Mouse (Mus musculus) limb, embryonic 12.5 days (tissue): Measurements from ENCODE around the gene Frmd4a. TPM values are rescaled to one million over a fixed set of nuclear protein-coding genes. Genes with fewer than 3 reads are reported as not detected.

Source experiments
- ATAC-seq: fragments of 200-750 bp; cut with Nextera tagmentation; 2 replicates; pipeline ENCODE4 v1.8.0; 2017; ENCODE audit warnings: low read depth, moderate TSS enrichment; ENCODE audit not compliant: insufficient number of reproducible peaks, insufficient read depth, low FRiP score, low TSS enrichment
- H3K27ac ChIP-seq: fragments of 300-500 bp; sonication (generic); 2 replicates; pipeline ENCODE4 v1.5.1; 2016; ENCODE audit warnings: mild to moderate bottlenecking, moderate library complexity
- H3K27me3 ChIP-seq: fragments of 300-500 bp; sonication (generic); 2 replicates; pipeline ENCODE4 v1.6.1; 2016; ENCODE audit warnings: mild to moderate bottlenecking, moderate library complexity
- H3K36me3 ChIP-seq: fragments of 300-500 bp; sonication (generic); 2 replicates; pipeline ENCODE4 v1.6.1; 2016; ENCODE audit warnings: mild to moderate bottlenecking, moderate library complexity
- H3K4me1 ChIP-seq: fragments of 300-500 bp; sonication (generic); replicated peaks from 2 replicates; pipeline ENCODE4 v1.6.1; 2016
- H3K4me2 ChIP-seq: fragments of 300-500 bp; sonication (generic); 2 replicates; pipeline ENCODE4 v1.6.1; 2016; ENCODE audit warnings: mild to moderate bottlenecking, moderate library complexity
- H3K4me3 ChIP-seq: fragments of 300-500 bp; sonication (generic); replicated peaks from 2 replicates; pipeline ENCODE4 v1.5.1; 2016; ENCODE audit warnings: mild to moderate bottlenecking
- H3K9ac ChIP-seq: fragments of 300-500 bp; sonication (generic); replicated peaks from 2 replicates; pipeline ENCODE4 v1.6.1; 2016; ENCODE audit warnings: mild to moderate bottlenecking, moderate library complexity
- H3K9me3 ChIP-seq: fragments of 300-500 bp; sonication (generic); 2 replicates; pipeline ENCODE4 v1.6.1; 2016; ENCODE audit warnings: mild to moderate bottlenecking, moderate library complexity
- WGBS: fragments of 180-500 bp; shearing (Covaris S2); methylation state at CpG from one replicate; pipeline ENCODE4 v1.1.7; 2016; 5-methylcytosine and 5-hydroxymethylcytosine counted together
- polyA plus RNA-seq: library from polyadenylated mRNA; unstranded; fragments of >200 nt; fragmentation: Nextera tagmentation; extraction: Ambion mirVana; gene quantifications from 2 replicates; pipeline ENCODE4 v1.2.1, GENCODE M21; 2016

The Frmd4a gene
- polyA plus RNA-seq, 1 experiment from 2014 or later = 69.3 TPM

- peaks cover 66% of the 10 kb centered on the region for H3K36me3 ChIP-seq
- WGBS = 82% methylated on average over 7 of the region's 7 CpGs
- no peaks in the 10 kb centered on the region for H3K27me3 ChIP-seq
- no peak for ATAC-seq
- no peak overlapping the region for H3K9ac ChIP-seq
- H3K4me1 ChIP-seq = peaks cover 31% of the 10 kb centered on the region
- H3K4me3 ChIP-seq = no peak overlapping the region
- H3K27ac ChIP-seq = no peak overlapping the region
- no peak overlapping the region for H3K4me2 ChIP-seq
- H3K9me3 ChIP-seq = peaks cover 13% of the 10 kb centered on the region; the same call in 1 of the 2 replicates
Observed at GRCm38 (mm10) chr2:4472760-4473480, 455.4 kb downstream of the Frmd4a start.

GRCm38 (mm10) chr2:4473866-4474538, 456.5 kb downstream of the Frmd4a start:
- no peak overlapping the region for H3K4me2 ChIP-seq
- H3K27ac ChIP-seq = 0 out of 2 replicates have a peak overlapping the region, but pooled peaks have one; percentile 14
- H3K4me3 ChIP-seq = no peak overlapping the region
- H3K36me3 ChIP-seq = peaks cover 65% of the 10 kb centered on the region
- H3K9ac ChIP-seq = no peak overlapping the region
- 81% methylated on average over 7 of the region's 8 CpGs for WGBS
- H3K4me1 ChIP-seq = peaks cover 33% of the 10 kb centered on the region
- no peak for ATAC-seq
- H3K27me3 ChIP-seq = no peaks in the 10 kb centered on the region
- peaks cover 3% of the 10 kb centered on the region; the same call in 1 of the 2 replicates for H3K9me3 ChIP-seq

- Histone ChIP-seq H3K9ac (no peak overlapping the region), H3K4me2 (no peak overlapping the region), H3K36me3 (peaks cover 62% of the 10 kb centered on the region), H3K4me3 (no peak overlapping the region), H3K27me3 (no peaks in the 10 kb centered on the region), H3K9me3 (no peaks in the 10 kb centered on the region), H3K27ac (0 out of 2 replicates have a peak overlapping the region, but pooled peaks have one; percentile 14), H3K4me1 (peaks cover 33% of the 10 kb centered on the region)
- no peak for ATAC-seq
Observed at GRCm38 (mm10) chr2:4474539-4474937, 457.0 kb downstream of the Frmd4a start.

GRCm38 (mm10) chr2:4475991-4476390, 458.5 kb downstream of the Frmd4a start:
- H3K9me3 ChIP-seq = no peaks in the 10 kb centered on the region
- H3K4me3 ChIP-seq = no peak overlapping the region
- H3K27me3 ChIP-seq = no peaks in the 10 kb centered on the region
- 69% methylated on average over 4 of the region's 4 CpGs for WGBS
- peaks cover 65% of the 10 kb centered on the region for H3K36me3 ChIP-seq
- H3K4me2 ChIP-seq = no peak overlapping the region
- H3K4me1 ChIP-seq = peaks cover 33% of the 10 kb centered on the region
- no peak overlapping the region for H3K9ac ChIP-seq
- H3K27ac ChIP-seq = no peak overlapping the region
- no peak for ATAC-seq

GRCm38 (mm10) chr2:4476608-4477007, 459.1 kb downstream of the Frmd4a start:
- no peak overlapping the region for H3K4me2 ChIP-seq
- no peaks in the 10 kb centered on the region for H3K27me3 ChIP-seq
- H3K9me3 ChIP-seq = no peaks in the 10 kb centered on the region
- no peak overlapping the region for H3K9ac ChIP-seq
- no peak for ATAC-seq
- no peak overlapping the region for H3K4me3 ChIP-seq
- H3K4me1 ChIP-seq = peaks cover 33% of the 10 kb centered on the region
- 88% methylated on average over 5 of the region's 5 CpGs for WGBS
- H3K27ac ChIP-seq = peak overlapping the region; percentile 35; the same call in 1 of the 2 replicates
- peaks cover 71% of the 10 kb centered on the region for H3K36me3 ChIP-seq

- H3K36me3 ChIP-seq = peaks cover 77% of the 10 kb centered on the region
- no peak overlapping the region for H3K4me3 ChIP-seq
- H3K4me1 ChIP-seq = peaks cover 33% of the 10 kb centered on the region
- H3K9me3 ChIP-seq = no peaks in the 10 kb centered on the region
- 57% methylated on average over 5 of the region's 5 CpGs for WGBS
- H3K27ac ChIP-seq = peak overlapping the region; percentile 35
- no peak for ATAC-seq
- H3K27me3 ChIP-seq = no peaks in the 10 kb centered on the region
- H3K9ac ChIP-seq = no peak overlapping the region
- no peak overlapping the region for H3K4me2 ChIP-seq
Observed at GRCm38 (mm10) chr2:4477311-4477710, 459.8 kb downstream of the Frmd4a start.

GRCm38 (mm10) chr2:4480180-4480579, 462.7 kb downstream of the Frmd4a start:
- H3K27ac ChIP-seq = no peak overlapping the region
- H3K4me1 ChIP-seq = peaks cover 16% of the 10 kb centered on the region
- H3K4me3 ChIP-seq = no peak overlapping the region
- H3K27me3 ChIP-seq = no peaks in the 10 kb centered on the region
- H3K9ac ChIP-seq = no peak overlapping the region
- H3K9me3 ChIP-seq = no peaks in the 10 kb centered on the region
- no peak for ATAC-seq
- 91% methylated on average over 5 of the region's 5 CpGs for WGBS
- no peak overlapping the region for H3K4me2 ChIP-seq
- peaks cover 78% of the 10 kb centered on the region for H3K36me3 ChIP-seq

- H3K4me1 ChIP-seq = peaks cover 16% of the 10 kb centered on the region
- no peak for ATAC-seq
- 81% methylated on average over 11 of the region's 11 CpGs for WGBS
- no peak overlapping the region for H3K4me3 ChIP-seq
- H3K27me3 ChIP-seq = no peaks in the 10 kb centered on the region
- no peak overlapping the region for H3K4me2 ChIP-seq
- peaks cover 78% of the 10 kb centered on the region for H3K36me3 ChIP-seq
- no peak overlapping the region for H3K9ac ChIP-seq
- no peak overlapping the region for H3K27ac ChIP-seq
- H3K9me3 ChIP-seq = no peaks in the 10 kb centered on the region
Observed at GRCm38 (mm10) chr2:4481154-4481553, 463.6 kb downstream of the Frmd4a start.

GRCm38 (mm10) chr2:4486185-4486584, 468.7 kb downstream of the Frmd4a start:
- no peak for ATAC-seq
- Histone ChIP-seq H3K9ac (no peak overlapping the region), H3K4me3 (no peak overlapping the region), H3K27me3 (no peaks in the 10 kb centered on the region), H3K27ac (no peak overlapping the region), H3K4me2 (no peak overlapping the region), H3K4me1 (peaks cover 20% of the 10 kb centered on the region), H3K36me3 (peaks cover 72% of the 10 kb centered on the region), H3K9me3 (no peaks in the 10 kb centered on the region)
- 87% methylated on average over 5 of the region's 5 CpGs for WGBS

GRCm38 (mm10) chr2:4487280-4487679, 469.8 kb downstream of the Frmd4a start:
- no peak overlapping the region for H3K4me3 ChIP-seq
- H3K27ac ChIP-seq = no peak overlapping the region
- no peaks in the 10 kb centered on the region for H3K9me3 ChIP-seq
- no peaks in the 10 kb centered on the region for H3K27me3 ChIP-seq
- no peak overlapping the region for H3K4me2 ChIP-seq
- H3K36me3 ChIP-seq = peaks cover 62% of the 10 kb centered on the region
- no peak for ATAC-seq
- 95% methylated on average over 2 of the region's 2 CpGs for WGBS
- peaks cover 31% of the 10 kb centered on the region for H3K4me1 ChIP-seq
- no peak overlapping the region for H3K9ac ChIP-seq

- no peak overlapping the region for H3K9ac ChIP-seq
- H3K27me3 ChIP-seq = no peaks in the 10 kb centered on the region
- H3K4me1 ChIP-seq = peaks cover 42% of the 10 kb centered on the region
- peaks cover 41% of the 10 kb centered on the region for H3K36me3 ChIP-seq
- H3K4me2 ChIP-seq = no peak overlapping the region
- no peak overlapping the region for H3K4me3 ChIP-seq
- ATAC-seq = no peak
- no peaks in the 10 kb centered on the region for H3K9me3 ChIP-seq
- H3K27ac ChIP-seq = no peak overlapping the region
- 75% methylated on average over 5 of the region's 5 CpGs for WGBS
Observed at GRCm38 (mm10) chr2:4490845-4491244, 473.3 kb downstream of the Frmd4a start.
